Mouse (Mus musculus): ENCODE measurements around the gene Mgmt.
A peak's percentile ranks its signal among the peaks of the same experiment; 100 is the strongest.

DNA sequence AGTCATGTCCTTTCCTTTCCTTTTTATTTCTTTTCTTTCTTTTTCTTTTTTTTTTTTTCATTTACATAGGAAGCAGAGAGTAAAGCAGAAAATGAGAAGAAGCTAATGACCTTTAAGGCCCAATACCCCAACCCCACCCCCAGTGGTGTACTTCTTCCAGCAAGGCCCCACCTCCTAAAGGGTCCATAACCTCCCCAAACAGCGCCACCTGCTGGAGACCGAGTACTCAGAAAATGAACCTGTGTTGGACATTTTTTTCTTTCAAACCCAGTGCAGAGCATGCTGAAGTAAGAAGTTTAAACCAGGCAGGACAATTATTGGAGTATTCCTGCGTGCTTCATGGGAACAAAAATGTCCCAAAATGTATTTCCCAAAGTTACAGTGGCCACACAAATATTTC lies 166.1 kb downstream of the Mgmt start:
- no peak for TF ChIP-seq POLR2AphosphoS2 (IDR thresholded peaks at IDR 0.05; ENCODE audit: low read depth, low read length)
- TF ChIP-seq IRF4 (IDR thresholded peaks at IDR 0.05; ENCODE audit: low read depth, low read length) = no peak
- TF ChIP-seq POLR2A (IDR thresholded peaks at IDR 0.05; ENCODE audit: low read depth, low read length) = no peak
- peak; percentile 15 to 62; a peak in 2 of 4 replicates for TF ChIP-seq CTCF (conservative IDR thresholded peaks at IDR 0.05 in 1 of 2, IDR thresholded peaks at IDR 0.05 in 1 of 2; ENCODE audit: low read depth in 2 of 2, low read length in 2 of 2)
- TF ChIP-seq KAT2A (IDR thresholded peaks at IDR 0.05; ENCODE audit: insufficient replicate concordance, low read length) = no peak
- TF ChIP-seq MYC (IDR thresholded peaks at IDR 0.05; ENCODE audit: low read depth, low read length) = no peak
- peak; percentile 55 for TF ChIP-seq SMC3 (IDR thresholded peaks at IDR 0.05; ENCODE audit: low read depth, low read length)

Data from CH12.LX (cell line).